Mouse (Mus musculus): ENCODE data around the gene Olfr1223. TPM values are rescaled to one million over a fixed set of nuclear protein-coding genes. Genes with fewer than 3 reads are reported as not detected.

The Olfr1223 gene
- polyA plus RNA-seq (2014; fragmentation: Illumina TruSeq; extraction: RNeasy Lipid Tissue Mini Kit (QIAGEN cat#74804); ENCODE audit: low read depth, low replicate concordance), result not detected

GRCm38 (mm10) chr2:89151460-89151859, at the start of gene Olfr1223:
Gene Olfr1223, minus strand, starts transcription at chr2:89151560.

GRCm38 (mm10) chr2:89199948-89200347, 48.6 kb upstream of the Olfr1223 start, which contains the start of gene Olfr1226:
Gene Olfr1226, minus strand, starts transcription at chr2:89200048.

DNA sequence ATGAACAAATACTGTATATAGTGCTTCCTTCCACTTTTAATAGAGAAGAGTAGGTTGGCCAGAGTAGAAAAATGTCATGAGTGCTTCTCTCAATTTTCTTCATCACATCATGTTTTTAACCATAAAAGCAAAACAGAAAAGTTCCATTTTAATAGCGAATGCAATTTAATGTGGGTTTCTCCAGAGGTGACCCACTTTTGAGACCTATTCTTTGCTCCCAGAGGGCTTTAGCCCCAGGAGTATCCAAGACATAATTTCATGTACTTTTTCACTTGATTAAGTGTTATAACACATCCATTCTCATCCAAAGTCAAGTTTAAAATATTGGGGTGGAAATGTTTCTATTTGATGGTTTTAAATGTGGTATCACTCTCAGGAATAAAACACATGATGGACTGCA, 23.2 kb upstream of the Olfr1223 start, which contains the start of gene Olfr1225:
Gene Olfr1225 (minus strand): TSS at position 101 of the 400 bp plus-strand sequence.

GRCm38 (mm10) chr2:89163991-89164390, 12.6 kb upstream of the Olfr1223 start, which contains the start of gene Olfr1224-ps1:
Gene Olfr1224-ps1, minus strand, starts transcription at chr2:89164091.

DNA sequence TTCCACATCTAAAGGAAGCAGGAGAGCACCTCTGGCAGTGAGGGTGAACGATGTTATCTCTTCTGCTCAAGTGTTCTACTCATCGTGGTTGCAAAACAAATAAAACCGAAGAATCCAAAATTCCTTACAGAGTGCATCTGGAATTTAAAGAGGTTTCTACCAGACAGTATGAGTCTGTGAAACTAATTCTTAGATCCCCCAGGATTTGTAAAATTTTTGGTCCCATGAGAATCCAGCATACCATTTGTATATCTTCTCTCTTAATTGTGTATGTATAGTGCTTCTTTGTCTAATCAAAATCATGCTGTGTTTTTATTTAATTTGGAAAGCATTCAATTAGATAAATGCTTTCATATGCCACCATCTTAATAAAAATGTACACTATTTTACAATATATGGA, 18.4 kb downstream of the Olfr1223 start, which contains the start of gene Olfr1222:
Gene Olfr1222 (minus strand): TSS at position 101 of the 400 bp plus-strand sequence.

DNA sequence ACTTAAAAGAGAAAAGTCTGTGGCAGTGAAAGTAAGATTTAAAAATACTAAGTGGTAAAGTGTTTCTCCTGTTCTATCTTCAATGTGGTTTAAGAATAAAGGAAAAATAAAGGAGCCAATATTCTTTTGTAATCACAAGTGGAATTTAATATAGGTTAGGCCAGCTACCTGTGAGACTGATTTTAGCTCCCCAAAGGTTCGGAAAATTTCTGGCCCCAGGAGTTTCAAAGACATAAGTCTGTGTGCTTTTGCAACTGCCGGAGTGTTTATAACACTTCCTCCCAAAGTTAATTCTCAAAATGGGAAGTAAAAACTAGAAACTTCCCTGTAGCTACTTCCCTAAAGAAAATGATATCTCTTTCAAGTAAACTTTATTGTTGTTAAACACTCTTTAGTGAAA, 34.2 kb downstream of the Olfr1223 start, which contains the start of gene Olfr1221:
Gene Olfr1221 (minus strand): TSS at position 101 of the 400 bp plus-strand sequence.

DNA sequence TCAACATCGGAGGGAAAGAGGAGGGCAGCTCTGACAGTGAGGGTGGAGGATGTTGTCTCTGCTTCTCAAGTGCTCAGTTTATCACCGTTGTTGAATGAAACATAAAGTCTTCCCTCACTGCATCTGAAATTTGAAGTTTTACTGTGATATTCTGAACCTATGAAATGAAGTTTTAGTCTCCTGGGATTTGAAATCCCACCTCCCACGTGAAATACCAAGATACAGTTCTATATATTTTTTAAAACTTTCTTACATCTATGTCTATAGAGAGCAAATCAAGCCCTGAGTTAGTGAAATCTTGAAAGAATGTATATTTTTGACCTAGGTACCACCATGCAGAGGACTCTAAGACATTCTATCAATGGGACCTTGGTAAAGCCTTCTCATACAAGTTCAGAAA, 44.6 kb downstream of the Olfr1223 start, which contains the start of gene Olfr1220:
Gene Olfr1220 (minus strand): TSS at position 101 of the 400 bp plus-strand sequence.

Other genes with a start within 250 kb of the Olfr1223 start
- not detected for gene Olfr1208, start 249.2 kb downstream of the Olfr1223 start, polyA plus RNA-seq (2014; fragmentation: Illumina TruSeq; extraction: RNeasy Lipid Tissue Mini Kit (QIAGEN cat#74804); ENCODE audit: low read depth, low replicate concordance)
- not detected for gene Olfr1209, start 236.4 kb downstream of the Olfr1223 start, polyA plus RNA-seq (2014; fragmentation: Illumina TruSeq; extraction: RNeasy Lipid Tissue Mini Kit (QIAGEN cat#74804); ENCODE audit: low read depth, low replicate concordance)
- gene Olfr1211, start 213.4 kb downstream of the Olfr1223 start, polyA plus RNA-seq (2014; fragmentation: Illumina TruSeq; extraction: RNeasy Lipid Tissue Mini Kit (QIAGEN cat#74804); ENCODE audit: low read depth, low replicate concordance), result not detected
- not detected for gene Olfr1212, start 197.6 kb downstream of the Olfr1223 start, polyA plus RNA-seq (2014; fragmentation: Illumina TruSeq; extraction: RNeasy Lipid Tissue Mini Kit (QIAGEN cat#74804); ENCODE audit: low read depth, low replicate concordance)
- not detected for gene Gm13762, start 171.3 kb downstream of the Olfr1223 start, polyA plus RNA-seq (2014; fragmentation: Illumina TruSeq; extraction: RNeasy Lipid Tissue Mini Kit (QIAGEN cat#74804); ENCODE audit: low read depth, low replicate concordance)
- not detected for gene Olfr1214, start 158.9 kb downstream of the Olfr1223 start, polyA plus RNA-seq (2014; fragmentation: Illumina TruSeq; extraction: RNeasy Lipid Tissue Mini Kit (QIAGEN cat#74804); ENCODE audit: low read depth, low replicate concordance)
- not detected for gene Olfr1215, start 144.6 kb downstream of the Olfr1223 start, polyA plus RNA-seq (2014; fragmentation: Illumina TruSeq; extraction: RNeasy Lipid Tissue Mini Kit (QIAGEN cat#74804); ENCODE audit: low read depth, low replicate concordance)
- gene Olfr1216, start 133.2 kb downstream of the Olfr1223 start, polyA plus RNA-seq (2014; fragmentation: Illumina TruSeq; extraction: RNeasy Lipid Tissue Mini Kit (QIAGEN cat#74804); ENCODE audit: low read depth, low replicate concordance), result not detected
- not detected for gene Olfr1217, start 119.5 kb downstream of the Olfr1223 start, polyA plus RNA-seq (2014; fragmentation: Illumina TruSeq; extraction: RNeasy Lipid Tissue Mini Kit (QIAGEN cat#74804); ENCODE audit: low read depth, low replicate concordance)
- gene Olfr1218, start 90.4 kb downstream of the Olfr1223 start, polyA plus RNA-seq (2014; fragmentation: Illumina TruSeq; extraction: RNeasy Lipid Tissue Mini Kit (QIAGEN cat#74804); ENCODE audit: low read depth, low replicate concordance), result not detected
- not detected for gene Olfr1219, start 68.0 kb downstream of the Olfr1223 start, polyA plus RNA-seq (2014; fragmentation: Illumina TruSeq; extraction: RNeasy Lipid Tissue Mini Kit (QIAGEN cat#74804); ENCODE audit: low read depth, low replicate concordance)
- not detected for gene Olfr1220, start 44.7 kb downstream of the Olfr1223 start, polyA plus RNA-seq (2014; fragmentation: Illumina TruSeq; extraction: RNeasy Lipid Tissue Mini Kit (QIAGEN cat#74804); ENCODE audit: low read depth, low replicate concordance)
- gene Olfr1221, start 34.3 kb downstream of the Olfr1223 start, polyA plus RNA-seq (2014; fragmentation: Illumina TruSeq; extraction: RNeasy Lipid Tissue Mini Kit (QIAGEN cat#74804); ENCODE audit: low read depth, low replicate concordance), result not detected
- not detected for gene Olfr1222, start 18.5 kb downstream of the Olfr1223 start, polyA plus RNA-seq (2014; fragmentation: Illumina TruSeq; extraction: RNeasy Lipid Tissue Mini Kit (QIAGEN cat#74804); ENCODE audit: low read depth, low replicate concordance)
- not detected for gene Olfr1224-ps1, start 12.5 kb upstream of the Olfr1223 start, polyA plus RNA-seq (2014; fragmentation: Illumina TruSeq; extraction: RNeasy Lipid Tissue Mini Kit (QIAGEN cat#74804); ENCODE audit: low read depth, low replicate concordance)
- gene Olfr1225, start 23.1 kb upstream of the Olfr1223 start, polyA plus RNA-seq (2014; fragmentation: Illumina TruSeq; extraction: RNeasy Lipid Tissue Mini Kit (QIAGEN cat#74804); ENCODE audit: low read depth, low replicate concordance), result not detected
- not detected for gene Olfr1226, start 48.5 kb upstream of the Olfr1223 start, polyA plus RNA-seq (2014; fragmentation: Illumina TruSeq; extraction: RNeasy Lipid Tissue Mini Kit (QIAGEN cat#74804); ENCODE audit: low read depth, low replicate concordance)
- not detected for gene Olfr1228, start 102.5 kb upstream of the Olfr1223 start, polyA plus RNA-seq (2014; fragmentation: Illumina TruSeq; extraction: RNeasy Lipid Tissue Mini Kit (QIAGEN cat#74804); ENCODE audit: low read depth, low replicate concordance)
- not detected for gene Olfr1229, start 136.5 kb upstream of the Olfr1223 start, polyA plus RNA-seq (2014; fragmentation: Illumina TruSeq; extraction: RNeasy Lipid Tissue Mini Kit (QIAGEN cat#74804); ENCODE audit: low read depth, low replicate concordance)
- not detected for gene Olfr1230, start 145.7 kb upstream of the Olfr1223 start, polyA plus RNA-seq (2014; fragmentation: Illumina TruSeq; extraction: RNeasy Lipid Tissue Mini Kit (QIAGEN cat#74804); ENCODE audit: low read depth, low replicate concordance)
- gene Olfr1231, start 155.5 kb upstream of the Olfr1223 start, polyA plus RNA-seq (2014; fragmentation: Illumina TruSeq; extraction: RNeasy Lipid Tissue Mini Kit (QIAGEN cat#74804); ENCODE audit: low read depth, low replicate concordance), result not detected
- gene Olfr1232, start 178.1 kb upstream of the Olfr1223 start, polyA plus RNA-seq (2014; fragmentation: Illumina TruSeq; extraction: RNeasy Lipid Tissue Mini Kit (QIAGEN cat#74804); ENCODE audit: low read depth, low replicate concordance), result not detected
- not detected for gene Olfr1233, start 190.8 kb upstream of the Olfr1223 start, polyA plus RNA-seq (2014; fragmentation: Illumina TruSeq; extraction: RNeasy Lipid Tissue Mini Kit (QIAGEN cat#74804); ENCODE audit: low read depth, low replicate concordance)
- gene Olfr1234, start 213.3 kb upstream of the Olfr1223 start, polyA plus RNA-seq (2014; fragmentation: Illumina TruSeq; extraction: RNeasy Lipid Tissue Mini Kit (QIAGEN cat#74804); ENCODE audit: low read depth, low replicate concordance), result not detected

Data from adrenal gland, adult 10 weeks (tissue).